Mouse (Mus musculus): ENCODE results near the gene Olfr1277. TPM values are rescaled to one million over a fixed set of nuclear protein-coding genes. Genes with fewer than 3 reads are reported as not detected.

The Olfr1277 gene
- not detected in 2 replicates for polyA plus RNA-seq (2015; fragmentation: Nextera tagmentation; extraction: Ambion mirVana)

GRCm38 (mm10) chr2:111274006-111274405 lies at the start of gene Olfr1277:
Gene Olfr1277 (minus strand): TSS chr2:111274106.
- no peaks in the 10 kb centered on the region for H3K36me3 ChIP-seq (ENCODE audit: control insufficient read depth, insufficient read depth, low read length)
- no peak within 1 kb of the TSS for H3K9ac ChIP-seq (ENCODE audit: low read depth, low read length)
- WGBS, result 80% methylated on average over 2 of the region's 2 CpGs
- H3K27me3 ChIP-seq (replicated peaks; ENCODE audit: control insufficient read depth, insufficient read depth, low read length), result no peaks in the 10 kb centered on the region
- no peak within 1 kb of the TSS for H3K4me3 ChIP-seq (ENCODE audit: low read length)
- H3K4me2 ChIP-seq (ENCODE audit: low read depth, low read length), result no peak within 1 kb of the TSS
- no peaks in the 10 kb centered on the region for H3K9me3 ChIP-seq (ENCODE audit: control insufficient read depth, low read length)
- no peak for ATAC-seq
- H3K4me1 ChIP-seq (ENCODE audit: control insufficient read depth, insufficient read depth, low read length), result no peaks in the 10 kb centered on the region
- H3K27ac ChIP-seq (ENCODE audit: low read length), result no peak within 1 kb of the TSS

GRCm38 (mm10) chr2:111313717-111314116 lies 39.8 kb upstream of the Olfr1277 start, which contains the start of gene Olfr1280:
Gene Olfr1280 (plus strand): TSS chr2:111314017.
- H3K9me3 ChIP-seq (ENCODE audit: control insufficient read depth, low read length), result no peaks in the 10 kb centered on the region
- H3K27ac ChIP-seq (ENCODE audit: low read length), result no peak within 1 kb of the TSS
- ATAC-seq, result no peak
- no peak within 1 kb of the TSS for H3K4me3 ChIP-seq (ENCODE audit: low read length)
- no peaks in the 10 kb centered on the region for H3K4me1 ChIP-seq (ENCODE audit: control insufficient read depth, insufficient read depth, low read length)
- no peaks in the 10 kb centered on the region for H3K27me3 ChIP-seq (replicated peaks; ENCODE audit: control insufficient read depth, insufficient read depth, low read length)
- H3K9ac ChIP-seq (ENCODE audit: low read depth, low read length), result no peak within 1 kb of the TSS
- no peaks in the 10 kb centered on the region for H3K36me3 ChIP-seq (ENCODE audit: control insufficient read depth, insufficient read depth, low read length)
- no peak within 1 kb of the TSS for H3K4me2 ChIP-seq (ENCODE audit: low read depth, low read length)

GRCm38 (mm10) chr2:111300374-111300773 lies 26.5 kb upstream of the Olfr1277 start, which contains the start of gene Olfr1279:
Gene Olfr1279 (plus strand): TSS chr2:111300635.
- no peaks in the 10 kb centered on the region for H3K4me1 ChIP-seq (ENCODE audit: control insufficient read depth, insufficient read depth, low read length)
- no peaks in the 10 kb centered on the region for H3K9me3 ChIP-seq (ENCODE audit: control insufficient read depth, low read length)
- no peak within 1 kb of the TSS for H3K9ac ChIP-seq (ENCODE audit: low read depth, low read length)
- no peak for ATAC-seq
- H3K4me2 ChIP-seq (ENCODE audit: low read depth, low read length), result no peak within 1 kb of the TSS
- H3K27me3 ChIP-seq (replicated peaks; ENCODE audit: control insufficient read depth, insufficient read depth, low read length), result no peaks in the 10 kb centered on the region
- H3K36me3 ChIP-seq (ENCODE audit: control insufficient read depth, insufficient read depth, low read length), result no peaks in the 10 kb centered on the region
- H3K27ac ChIP-seq (ENCODE audit: low read length), result no peak within 1 kb of the TSS
- H3K4me3 ChIP-seq (ENCODE audit: low read length), result no peak within 1 kb of the TSS

GRCm38 (mm10) chr2:111298541-111298940 lies 24.6 kb upstream of the Olfr1277 start:
- no peaks in the 10 kb centered on the region for H3K36me3 ChIP-seq (ENCODE audit: control insufficient read depth, insufficient read depth, low read length)
- ATAC-seq, result no peak
- no peaks in the 10 kb centered on the region for H3K9me3 ChIP-seq (ENCODE audit: control insufficient read depth, low read length)
- H3K4me1 ChIP-seq (ENCODE audit: control insufficient read depth, insufficient read depth, low read length), result no peaks in the 10 kb centered on the region
- no peak overlapping the region for H3K27ac ChIP-seq (ENCODE audit: low read length)
- no peak overlapping the region for H3K4me3 ChIP-seq (ENCODE audit: low read length)
- no peak overlapping the region for H3K9ac ChIP-seq (ENCODE audit: low read depth, low read length)
- no peak overlapping the region for H3K4me2 ChIP-seq (ENCODE audit: low read depth, low read length)
- H3K27me3 ChIP-seq (replicated peaks; ENCODE audit: control insufficient read depth, insufficient read depth, low read length), result no peaks in the 10 kb centered on the region

- Histone ChIP-seq H3K36me3 (ENCODE audit: control insufficient read depth, insufficient read depth, low read length) (no peaks in the 10 kb centered on the region), H3K4me2 (ENCODE audit: low read depth, low read length) (no peak within 1 kb of the TSS), H3K27ac (ENCODE audit: low read length) (no peak within 1 kb of the TSS), H3K4me1 (ENCODE audit: control insufficient read depth, insufficient read depth, low read length) (no peaks in the 10 kb centered on the region), H3K4me3 (ENCODE audit: low read length) (no peak within 1 kb of the TSS), H3K27me3 (replicated peaks; ENCODE audit: control insufficient read depth, insufficient read depth, low read length) (no peaks in the 10 kb centered on the region), H3K9ac (ENCODE audit: low read depth, low read length) (no peak within 1 kb of the TSS), H3K9me3 (ENCODE audit: control insufficient read depth, low read length) (no peaks in the 10 kb centered on the region)
- no peak for ATAC-seq
These were observed 15.9 kb upstream of the Olfr1277 start, which contains the start of gene Olfr1278 for GRCm38 (mm10) chr2:111289836-111290235. Gene Olfr1278 (plus strand): TSS chr2:111290136.

GRCm38 (mm10) chr2:111254216-111254615 lies 19.7 kb downstream of the Olfr1277 start, which contains the start of gene Olfr1276:
Gene Olfr1276 (plus strand): TSS chr2:111254516.
- no peak within 1 kb of the TSS for H3K27ac ChIP-seq (ENCODE audit: low read length)
- H3K27me3 ChIP-seq (replicated peaks; ENCODE audit: control insufficient read depth, insufficient read depth, low read length), result no peaks in the 10 kb centered on the region
- no peak within 1 kb of the TSS for H3K4me2 ChIP-seq (ENCODE audit: low read depth, low read length)
- no peaks in the 10 kb centered on the region for H3K4me1 ChIP-seq (ENCODE audit: control insufficient read depth, insufficient read depth, low read length)
- no peak for ATAC-seq
- no peaks in the 10 kb centered on the region for H3K36me3 ChIP-seq (ENCODE audit: control insufficient read depth, insufficient read depth, low read length)
- no peak within 1 kb of the TSS for H3K9ac ChIP-seq (ENCODE audit: low read depth, low read length)
- H3K4me3 ChIP-seq (ENCODE audit: low read length), result no peak within 1 kb of the TSS
- no peaks in the 10 kb centered on the region for H3K9me3 ChIP-seq (ENCODE audit: control insufficient read depth, low read length)

GRCm38 (mm10) chr2:111235186-111235585 lies 38.7 kb downstream of the Olfr1277 start, which contains the start of gene Olfr1275:
Gene Olfr1275 (minus strand): TSS chr2:111235286.
- Histone ChIP-seq H3K9me3 (ENCODE audit: control insufficient read depth, low read length) (no peaks in the 10 kb centered on the region), H3K27me3 (replicated peaks; ENCODE audit: control insufficient read depth, insufficient read depth, low read length) (no peaks in the 10 kb centered on the region), H3K4me2 (ENCODE audit: low read depth, low read length) (no peak within 1 kb of the TSS), H3K27ac (ENCODE audit: low read length) (no peak within 1 kb of the TSS), H3K36me3 (ENCODE audit: control insufficient read depth, insufficient read depth, low read length) (no peaks in the 10 kb centered on the region), H3K9ac (ENCODE audit: low read depth, low read length) (no peak within 1 kb of the TSS), H3K4me3 (ENCODE audit: low read length) (no peak within 1 kb of the TSS), H3K4me1 (ENCODE audit: control insufficient read depth, insufficient read depth, low read length) (no peaks in the 10 kb centered on the region)
- WGBS, result 86% methylated on average over 1 of the region's 1 CpGs
- ATAC-seq, result no peak

GRCm38 (mm10) chr2:111229502-111229901 lies 44.4 kb downstream of the Olfr1277 start, which contains the start of gene 4930430A15Rik:
Gene 4930430A15Rik (minus strand): TSS chr2:111229602.
- Histone ChIP-seq H3K9ac (ENCODE audit: low read depth, low read length) (no peak within 1 kb of the TSS), H3K27ac (ENCODE audit: low read length) (no peak within 1 kb of the TSS), H3K4me3 (ENCODE audit: low read length) (no peak within 1 kb of the TSS), H3K4me2 (ENCODE audit: low read depth, low read length) (no peak within 1 kb of the TSS), H3K36me3 (ENCODE audit: control insufficient read depth, insufficient read depth, low read length) (no peaks in the 10 kb centered on the region), H3K4me1 (ENCODE audit: control insufficient read depth, insufficient read depth, low read length) (no peaks in the 10 kb centered on the region), H3K27me3 (replicated peaks; ENCODE audit: control insufficient read depth, insufficient read depth, low read length) (no peaks in the 10 kb centered on the region), H3K9me3 (ENCODE audit: control insufficient read depth, low read length) (no peaks in the 10 kb centered on the region)
- 83% methylated on average over 6 of the region's 6 CpGs for WGBS
- ATAC-seq, result no peak
